In the genomic region with DNA sequence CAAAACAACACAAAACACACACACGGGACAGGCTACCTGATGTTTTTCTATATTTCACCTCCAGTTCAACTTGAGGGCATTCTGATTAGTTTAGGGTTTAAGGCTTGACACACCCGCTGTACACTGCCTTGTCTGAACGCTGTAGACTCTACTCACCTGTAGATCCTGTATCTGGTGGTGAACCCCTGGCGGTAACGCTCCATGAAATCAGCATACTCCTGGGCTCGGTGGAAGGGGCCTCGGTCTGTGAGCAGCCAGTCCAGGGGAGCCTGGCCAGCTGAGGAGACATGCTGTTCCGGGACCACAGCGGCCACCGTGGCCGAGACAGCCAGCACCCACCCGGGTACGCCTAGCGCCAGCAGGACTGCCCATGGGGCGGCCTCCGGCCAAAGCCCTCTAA, we compare ENCODE assay signal across 26 mouse cellular contexts.
DNase-seq lines count a peak whose midpoint lies in the region; ATAC-seq and TF ChIP-seq lines count a peak whose summit lies in the region.
"Had no signal": no experiment of that assay in that cellular context is flagged by ENCODE, and none has a peak within 500 bp of the region (broad histone marks: within the 10 kb centered on the region; RNA-seq: fewer than 3 reads in every experiment).

No protein-coding gene starts in this region.

- H3K4me2 ChIP-seq in forebrain, embryonic 16.5 days (ENCODE audit: low read length) = no peak overlapping the region
- no peak overlapping the region for H3K4me2 ChIP-seq in forebrain, embryonic 12.5 days
- no peak overlapping the region for H3K4me2 ChIP-seq in kidney, embryonic 14.5 days (replicated peaks; ENCODE audit: low read depth, low read length)
- H3K4me2 ChIP-seq: heart, embryonic 15.5 days; kidney, embryonic 15.5 days; limb, embryonic 15.5 days; liver, embryonic 15.5 days; stomach, embryonic 15.5 days had no signal

- H3K9ac ChIP-seq in forebrain, embryonic 16.5 days (replicated peaks; ENCODE audit: low read depth, low read length) = no peak overlapping the region
- no peak overlapping the region for H3K9ac ChIP-seq in forebrain, embryonic 12.5 days
- no peak overlapping the region for H3K9ac ChIP-seq in kidney, embryonic 14.5 days (ENCODE audit: low read depth, low read length)
- H3K9ac ChIP-seq: heart, embryonic 15.5 days; kidney, embryonic 15.5 days; limb, embryonic 15.5 days; liver, embryonic 15.5 days; stomach, embryonic 15.5 days had no signal

- no peak for TF ChIP-seq CTCF in E14TG2a.4 (conservative IDR thresholded peaks at IDR 0.05; ENCODE audit: low read length)

- 34% methylated on average over 16 of the region's 16 CpGs for WGBS in forebrain, embryonic 16.5 days
- WGBS in forebrain, embryonic 12.5 days = 39% methylated on average over 16 of the region's 16 CpGs
- 60% methylated on average over 16 of the region's 16 CpGs for WGBS in kidney, embryonic 14.5 days

- H3K4me3 ChIP-seq in forebrain, embryonic 16.5 days (replicated peaks; ENCODE audit: low read length) = no peak overlapping the region
- H3K4me3 ChIP-seq in forebrain, embryonic 12.5 days (replicated peaks) = no peak overlapping the region
- no peak overlapping the region for H3K4me3 ChIP-seq in kidney, embryonic 14.5 days (ENCODE audit: low read length)
- peak overlapping the region; percentile 32 for H3K4me3 ChIP-seq in E14TG2a.4 (replicated peaks; ENCODE audit: low read length)
- H3K4me3 ChIP-seq: heart, embryonic 15.5 days; kidney, embryonic 15.5 days; layer of hippocampus, adult 2 months; limb, embryonic 15.5 days; liver, embryonic 15.5 days; megakaryocyte, embryonic 14.5 days; stomach, embryonic 15.5 days had no signal

- no peak overlapping the region for H3K27ac ChIP-seq in forebrain, embryonic 16.5 days (ENCODE audit: low read length)
- no peak overlapping the region for H3K27ac ChIP-seq in forebrain, embryonic 12.5 days
- no peak overlapping the region for H3K27ac ChIP-seq in kidney, embryonic 14.5 days (ENCODE audit: low read depth, low read length)
- H3K27ac ChIP-seq: heart, embryonic 15.5 days; kidney, embryonic 15.5 days; layer of hippocampus, adult 2 months; limb, embryonic 15.5 days; liver, embryonic 15.5 days; stomach, embryonic 15.5 days had no signal

- H3K27me3 ChIP-seq in forebrain, embryonic 16.5 days (replicated peaks; ENCODE audit: control insufficient read depth, insufficient read depth, low read length) = no peaks in the 10 kb centered on the region
- no peaks in the 10 kb centered on the region; the same call in 1 of the 2 replicates for H3K27me3 ChIP-seq in forebrain, embryonic 12.5 days
- H3K27me3 ChIP-seq in kidney, embryonic 14.5 days (ENCODE audit: control insufficient read depth, insufficient read depth, low read length) = no peaks in the 10 kb centered on the region
- peaks cover 18% of the 10 kb centered on the region for H3K27me3 ChIP-seq in E14TG2a.4 (ENCODE audit: insufficient read depth, low read length)
- H3K27me3 ChIP-seq: heart, embryonic 15.5 days; kidney, embryonic 15.5 days; limb, embryonic 15.5 days; liver, embryonic 15.5 days; megakaryocyte, embryonic 14.5 days; stomach, embryonic 15.5 days had no signal

- no peak for DNase-seq in kidney, postnatal 10 days
- peak; percentile 10 for DNase-seq in 3134 (ENCODE audit: extremely low read depth, insufficient read length, low spot score)
- DNase-seq: adrenal gland, postnatal 14 days; cerebellum, postnatal 36 days; gastrocnemius, postnatal 14 days; heart, adult 18-20 months; heart, postnatal 4 days; layer of hippocampus, postnatal 36 days; lung, postnatal 10 days; right cerebral cortex, postnatal 25 days; thymus, adult 18-20 months; thymus, postnatal 4 days had no signal

- H3K36me3 ChIP-seq in forebrain, embryonic 16.5 days (ENCODE audit: control insufficient read depth, insufficient read depth) = no peaks in the 10 kb centered on the region
- H3K36me3 ChIP-seq in forebrain, embryonic 12.5 days (replicated peaks) = no peaks in the 10 kb centered on the region
- H3K36me3 ChIP-seq in kidney, embryonic 14.5 days (ENCODE audit: control insufficient read depth, insufficient read depth, low read length) = no peaks in the 10 kb centered on the region
- no peaks in the 10 kb centered on the region for H3K36me3 ChIP-seq in E14TG2a.4 (ENCODE audit: insufficient read depth, low read length)
- H3K36me3 ChIP-seq: heart, embryonic 15.5 days; kidney, embryonic 15.5 days; limb, embryonic 15.5 days; liver, embryonic 15.5 days; stomach, embryonic 15.5 days had no signal

- no peaks in the 10 kb centered on the region for H3K9me3 ChIP-seq in forebrain, embryonic 16.5 days (ENCODE audit: control insufficient read depth, low read length)
- H3K9me3 ChIP-seq in forebrain, embryonic 12.5 days = no peaks in the 10 kb centered on the region
- no peaks in the 10 kb centered on the region for H3K9me3 ChIP-seq in kidney, embryonic 14.5 days (ENCODE audit: control insufficient read depth, low read length)
- no peaks in the 10 kb centered on the region for H3K9me3 ChIP-seq in E14TG2a.4 (ENCODE audit: low read length)
- H3K9me3 ChIP-seq: heart, embryonic 15.5 days; kidney, embryonic 15.5 days; limb, embryonic 15.5 days; liver, embryonic 15.5 days; stomach, embryonic 15.5 days had no signal

- H3K4me1 ChIP-seq in forebrain, embryonic 16.5 days (replicated peaks; ENCODE audit: control insufficient read depth, insufficient read depth, low read length) = peaks cover 15% of the 10 kb centered on the region
- peaks cover 17% of the 10 kb centered on the region for H3K4me1 ChIP-seq in forebrain, embryonic 12.5 days
- H3K4me1 ChIP-seq in kidney, embryonic 14.5 days (ENCODE audit: control insufficient read depth, insufficient read depth, low read length) = no peaks in the 10 kb centered on the region
- peaks cover 17% of the 10 kb centered on the region for H3K4me1 ChIP-seq in E14TG2a.4 (replicated peaks; ENCODE audit: low read depth, low read length)
- H3K4me1 ChIP-seq: liver, embryonic 15.5 days; megakaryocyte, embryonic 14.5 days; stomach, embryonic 15.5 days had no signal

- peak; percentile 38; the same call in 1 of the 2 replicates for ATAC-seq in forebrain, embryonic 16.5 days
- no peak for ATAC-seq in forebrain, embryonic 12.5 days (ENCODE audit: low FRiP score)
- 0 out of 2 replicates have a peak, but pooled peaks have one; percentile 28 for ATAC-seq in kidney, embryonic 14.5 days (ENCODE audit: low FRiP score, low TSS enrichment)
- ATAC-seq in megakaryocyte progenitor cell, adult 5-6 weeks (replicated peaks; ENCODE audit: poor library complexity) = no peak
- ATAC-seq: intestine, embryonic 16.5 days; Patski had no signal

Comparison
In these comparisons a context has a peak if more than half of its experiments do, and no peak if none do; other contexts are left out.
1. ATAC-seq: peak in forebrain, embryonic 16.5 days (single experiment) and kidney, embryonic 14.5 days (single experiment); none in forebrain, embryonic 12.5 days (single experiment) and megakaryocyte progenitor cell, adult 5-6 weeks (single experiment).